Mouse (Mus musculus) E14TG2a.4 (cell line): ENCODE measurements around the gene Gabrp.

Experiments used
- CTCF ChIP-seq: conservative IDR thresholded peaks from 2 replicates; pipeline ENCODE4 v1.5.1; 2014; ENCODE audit warnings: low read length
- NANOG ChIP-seq: IDR thresholded peaks from 2 replicates; pipeline ENCODE4 v1.6.1; 2014; ENCODE audit warnings: borderline replicate concordance, low read length, mixed read lengths
- POU5F1 ChIP-seq: IDR thresholded peaks from 2 replicates; pipeline ENCODE4 v1.6.1; 2014; ENCODE audit warnings: low read length, borderline replicate concordance

DNA sequence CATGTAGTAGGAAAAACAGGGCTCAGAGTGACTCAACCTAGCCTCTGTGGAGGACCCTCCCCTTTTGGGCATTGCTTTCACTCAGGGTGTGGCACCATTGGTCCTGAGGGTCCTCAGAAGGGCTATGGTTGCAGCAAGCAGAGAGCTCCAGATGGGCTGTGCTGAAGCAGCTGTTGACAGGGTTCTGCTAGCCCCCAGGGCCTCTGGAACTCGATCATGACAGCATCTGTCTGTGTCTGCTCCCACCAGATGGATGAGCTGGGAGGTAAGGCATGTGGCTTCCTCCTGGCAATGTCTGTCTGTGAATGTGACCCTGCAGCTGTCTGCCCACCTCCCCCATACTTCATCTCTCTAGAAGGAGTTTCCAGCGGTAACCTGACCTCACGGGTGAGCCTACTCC is 29.0 kb upstream of the Gabrp start:
- TF ChIP-seq CTCF = no peak
- TF ChIP-seq POU5F1 = no peak
- TF ChIP-seq NANOG = no peak
